Mouse (Mus musculus) heart, embryonic 13.5 days (tissue): Measurements from ENCODE around the gene Tmem86a. TPM values are rescaled to one million over a fixed set of nuclear protein-coding genes. Genes with fewer than 3 reads are reported as not detected.
"Not testable (repeated sequence)": the region's sequence is repeated elsewhere in the genome, so short reads cannot be mapped to it uniquely, and the experiment has no call there.

Experiments
- ATAC-seq: fragments of 200-750 bp; cut with Nextera tagmentation; 2 replicates; pipeline ENCODE4 v1.8.0; 2017; ENCODE audit warnings: moderate TSS enrichment; ENCODE audit not compliant: insufficient number of reproducible peaks, low FRiP score, low TSS enrichment; ENCODE audit errors: extremely low read depth
- H3K27ac ChIP-seq: fragments of 300-500 bp; sonication (generic); replicated peaks from 2 replicates; pipeline ENCODE4 v1.5.1; 2015; ENCODE audit warnings: moderate library complexity, mild to moderate bottlenecking, inconsistent platforms
- H3K27me3 ChIP-seq: fragments of 300-500 bp; sonication (generic); replicated peaks from 2 replicates; pipeline ENCODE4 v1.6.1; 2015; ENCODE audit warnings: mild to moderate bottlenecking, inconsistent platforms
- H3K36me3 ChIP-seq: fragments of 300-500 bp; sonication (generic); 2 replicates; pipeline ENCODE4 v1.6.1; 2015; ENCODE audit warnings: mild to moderate bottlenecking, inconsistent platforms
- H3K4me1 ChIP-seq: fragments of 300-500 bp; sonication (generic); 2 replicates; pipeline ENCODE4 v1.6.1; 2015; ENCODE audit warnings: inconsistent platforms
- H3K4me2 ChIP-seq: fragments of 300-500 bp; sonication (generic); 2 replicates; pipeline ENCODE4 v1.6.1; 2015; ENCODE audit warnings: inconsistent platforms, mild to moderate bottlenecking, moderate library complexity
- H3K4me3 ChIP-seq: fragments of 300-500 bp; sonication (generic); 2 replicates; pipeline ENCODE4 v1.5.1; 2015; ENCODE audit warnings: moderate library complexity, mild to moderate bottlenecking, inconsistent platforms
- H3K9ac ChIP-seq: fragments of 300-500 bp; sonication (generic); 2 replicates; pipeline ENCODE4 v1.6.1; 2015; ENCODE audit warnings: inconsistent platforms, mild to moderate bottlenecking, moderate library complexity
- H3K9me3 ChIP-seq: fragments of 300-500 bp; sonication (generic); 2 replicates; pipeline ENCODE4 v1.6.1; 2016; ENCODE audit warnings: inconsistent platforms
- WGBS: fragments of 180-500 bp; shearing (Covaris S2); methylation state at CpG from one replicate; pipeline ENCODE4 v1.1.7; 2015; ENCODE audit warnings: mixed read lengths; 5-methylcytosine and 5-hydroxymethylcytosine counted together
- polyA plus RNA-seq: library from polyadenylated mRNA; unstranded; fragments of >200 nt; fragmentation: Nextera tagmentation; extraction: Ambion mirVana; gene quantifications from 2 replicates; pipeline ENCODE4 v1.2.1, GENCODE M21; 2015

Gene Tmem86a
- polyA plus RNA-seq, 1 experiment from 2014 or later, result 22.5 TPM

GRCm38 (mm10) chr7:47015390-47016065 is 34.9 kb upstream of the Tmem86a start:
- H3K9me3 ChIP-seq, result no peaks in the 10 kb centered on the region
- H3K9ac ChIP-seq, result peak overlapping the region; percentile 63
- no peak overlapping the region; the same call in 1 of the 2 replicates for H3K4me3 ChIP-seq
- H3K27ac ChIP-seq, result peak overlapping the region; percentile 94
- H3K4me1 ChIP-seq, result peaks cover 27% of the 10 kb centered on the region
- peak; percentile 98 for ATAC-seq
- peak overlapping the region; percentile 42 for H3K4me2 ChIP-seq
- peaks cover 8% of the 10 kb centered on the region for H3K27me3 ChIP-seq
- no peaks in the 10 kb centered on the region for H3K36me3 ChIP-seq
- 4% methylated on average over 6 of the region's 6 CpGs for WGBS

GRCm38 (mm10) chr7:47016602-47017001 is 33.8 kb upstream of the Tmem86a start:
- Histone ChIP-seq H3K27me3 (peaks cover 10% of the 10 kb centered on the region), H3K4me1 (peaks cover 32% of the 10 kb centered on the region), H3K4me2 (no peak overlapping the region), H3K9ac (no peak overlapping the region), H3K9me3 (no peaks in the 10 kb centered on the region), H3K36me3 (no peaks in the 10 kb centered on the region), H3K4me3 (no peak overlapping the region), H3K27ac (no peak overlapping the region)
- no peak for ATAC-seq
- 64% methylated on average over 3 of the region's 3 CpGs for WGBS

GRCm38 (mm10) chr7:47017146-47017545 is 33.3 kb upstream of the Tmem86a start:
- no peak for ATAC-seq
- H3K4me2 ChIP-seq, result no peak overlapping the region
- peaks cover 32% of the 10 kb centered on the region for H3K4me1 ChIP-seq
- H3K9ac ChIP-seq, result no peak overlapping the region
- peaks cover 10% of the 10 kb centered on the region for H3K27me3 ChIP-seq
- 71% methylated on average over 7 of the region's 7 CpGs for WGBS
- no peaks in the 10 kb centered on the region for H3K9me3 ChIP-seq
- H3K36me3 ChIP-seq, result no peaks in the 10 kb centered on the region
- H3K4me3 ChIP-seq, result no peak overlapping the region
- no peak overlapping the region for H3K27ac ChIP-seq

GRCm38 (mm10) chr7:47019641-47020040 is 30.8 kb upstream of the Tmem86a start:
- no peak for ATAC-seq
- Histone ChIP-seq H3K27ac (no peak overlapping the region), H3K36me3 (no peaks in the 10 kb centered on the region), H3K27me3 (peaks cover 13% of the 10 kb centered on the region), H3K4me3 (no peak overlapping the region), H3K4me2 (no peak overlapping the region), H3K9ac (no peak overlapping the region), H3K9me3 (no peaks in the 10 kb centered on the region), H3K4me1 (peaks cover 19% of the 10 kb centered on the region)
- 72% methylated on average over 5 of the region's 5 CpGs for WGBS

- ATAC-seq, result no peak
- 0 out of 2 replicates have a peak overlapping the region, but pooled peaks have one; percentile 1 for H3K4me3 ChIP-seq
- H3K9ac ChIP-seq, result 0 out of 2 replicates have a peak overlapping the region, but pooled peaks have one; percentile 10
- WGBS, result 10% methylated on average over 8 of the region's 8 CpGs
- H3K27me3 ChIP-seq, result peaks cover 14% of the 10 kb centered on the region
- H3K4me2 ChIP-seq, result peak overlapping the region; percentile 47
- H3K4me1 ChIP-seq, result peaks cover 8% of the 10 kb centered on the region; the same call in 1 of the 2 replicates
- H3K9me3 ChIP-seq, result no peaks in the 10 kb centered on the region
- no peaks in the 10 kb centered on the region for H3K36me3 ChIP-seq
- H3K27ac ChIP-seq, result no peak overlapping the region
Observed at GRCm38 (mm10) chr7:47020956-47021355, 29.4 kb upstream of the Tmem86a start.

- 55% methylated on average over 8 of the region's 8 CpGs for WGBS
- Histone ChIP-seq H3K9me3 (no peaks in the 10 kb centered on the region), H3K36me3 (no peaks in the 10 kb centered on the region), H3K9ac (0 out of 2 replicates have a peak overlapping the region, but pooled peaks have one; percentile 21), H3K27ac (no peak overlapping the region), H3K4me2 (no peak overlapping the region), H3K4me3 (no peak overlapping the region), H3K4me1 (peaks cover 5% of the 10 kb centered on the region; the same call in 1 of the 2 replicates), H3K27me3 (peaks cover 14% of the 10 kb centered on the region)
- no peak for ATAC-seq
Observed at GRCm38 (mm10) chr7:47022482-47022881, 27.9 kb upstream of the Tmem86a start.

GRCm38 (mm10) chr7:47023530-47023929 is 26.9 kb upstream of the Tmem86a start:
- Histone ChIP-seq H3K4me1 (peaks cover 5% of the 10 kb centered on the region; the same call in 1 of the 2 replicates), H3K27ac (no peak overlapping the region), H3K9ac (no peak overlapping the region), H3K4me2 (no peak overlapping the region), H3K27me3 (peaks cover 14% of the 10 kb centered on the region), H3K9me3 (no peaks in the 10 kb centered on the region), H3K4me3 (no peak overlapping the region), H3K36me3 (no peaks in the 10 kb centered on the region)
- ATAC-seq, result no peak
- WGBS, result 15% methylated on average over 6 of the region's 6 CpGs

GRCm38 (mm10) chr7:47024454-47024853 is 25.9 kb upstream of the Tmem86a start:
- whole genome bisulfite sequencing, result 76% methylated on average over 7 of the region's 7 CpGs
- Histone ChIP-seq H3K4me1 (peaks cover 5% of the 10 kb centered on the region; the same call in 1 of the 2 replicates), H3K36me3 (no peaks in the 10 kb centered on the region), H3K4me2 (no peak overlapping the region), H3K4me3 (no peak overlapping the region), H3K27ac (no peak overlapping the region), H3K27me3 (peaks cover 14% of the 10 kb centered on the region), H3K9ac (no peak overlapping the region), H3K9me3 (no peaks in the 10 kb centered on the region)
- no peak for ATAC-seq

- no peak overlapping the region for H3K27ac ChIP-seq
- no peaks in the 10 kb centered on the region for H3K36me3 ChIP-seq
- H3K4me2 ChIP-seq, result no peak overlapping the region
- no peak overlapping the region for H3K9ac ChIP-seq
- no peak overlapping the region for H3K4me3 ChIP-seq
- H3K27me3 ChIP-seq, result peaks cover 7% of the 10 kb centered on the region
- H3K9me3 ChIP-seq, result no peaks in the 10 kb centered on the region
- WGBS, result 53% methylated on average over 9 of the region's 9 CpGs
- ATAC-seq, result no peak
- peaks cover 5% of the 10 kb centered on the region; the same call in 1 of the 2 replicates for H3K4me1 ChIP-seq
Observed at GRCm38 (mm10) chr7:47025429-47025828, 25.0 kb upstream of the Tmem86a start.

- not testable (repeated sequence) for H3K4me2 ChIP-seq, H3K36me3 ChIP-seq, H3K27ac ChIP-seq, H3K27me3 ChIP-seq, H3K4me3 ChIP-seq, ATAC-seq, H3K9ac ChIP-seq, H3K4me1 ChIP-seq, H3K9me3 ChIP-seq
- WGBS, result 76% methylated on average over 3 of the region's 3 CpGs
Observed at GRCm38 (mm10) chr7:47026899-47027298, 23.5 kb upstream of the Tmem86a start.

GRCm38 (mm10) chr7:47027520-47027919 is 22.9 kb upstream of the Tmem86a start:
- 79% methylated on average over 1 of the region's 1 CpGs for WGBS
- Histone ChIP-seq H3K9me3 (no peaks in the 10 kb centered on the region), H3K36me3 (no peaks in the 10 kb centered on the region), H3K4me1 (no peaks in the 10 kb centered on the region), H3K27ac (no peak overlapping the region), H3K27me3 (0 out of 2 replicates have a peak, but pooled peaks cover 4% of the 10 kb centered on the region), H3K4me2 (no peak overlapping the region), H3K4me3 (no peak overlapping the region), H3K9ac (no peak overlapping the region)
- no peak for ATAC-seq
